Mouse (Mus musculus): ENCODE measurements around the gene Arpc3. TPM values are rescaled to one million over a fixed set of nuclear protein-coding genes. Genes with fewer than 3 reads are reported as not detected.
A peak's percentile ranks its signal among the peaks of the same experiment; 100 is the strongest.

Gene Arpc3
- total RNA-seq (2021), result 100 to 1,000 TPM; 261 to 275 TPM
- long read RNA-seq, experiment 1, transcript Arpc3-202 (7 exons, 899 nt), result major isoform, 7 of 15 reads
- long read RNA-seq, experiment 1, partial matches to known transcripts, result 7 of 15 reads
- long read RNA-seq, experiment 1, other reads (novel, unspliced or antisense), result 0 of 15 reads
- long read RNA-seq, experiment 2, transcript Arpc3-202 (7 exons, 899 nt), result major isoform, 13 of 21 reads
- long read RNA-seq, experiment 2, partial matches to known transcripts, result 8 of 21 reads
- long read RNA-seq, experiment 2, other reads (novel, unspliced or antisense), result 0 of 21 reads

- DNase-seq (ENCODE audit: low spot score in 2 of 2), result peak; percentile 92 to 94
- H3K27ac ChIP-seq, result peak within 1 kb of the TSS; percentile 96
- peak; percentile 91 for TF ChIP-seq CTCF (conservative IDR thresholded peaks at IDR 0.05)
- H3K4me3 ChIP-seq, result peak within 1 kb of the TSS; percentile 95
These were observed at the start of gene Arpc3 for GRCm38 (mm10) chr5:122391786-122392180. Arpc3 (plus strand) TSS chr5:122391878.

GRCm38 (mm10) chr5:122342874-122343273 lies 48.8 kb upstream of the Arpc3 start:
- H3K4me3 ChIP-seq, result no peak overlapping the region
- no peak for TF ChIP-seq CTCF (conservative IDR thresholded peaks at IDR 0.05)
- no peak overlapping the region for H3K27ac ChIP-seq
- no peak for DNase-seq (ENCODE audit: low spot score in 2 of 2)

- DNase-seq (ENCODE audit: low spot score in 2 of 2), result no peak
- TF ChIP-seq CTCF (conservative IDR thresholded peaks at IDR 0.05), result no peak
- H3K4me3 ChIP-seq, result no peak overlapping the region
- H3K27ac ChIP-seq, result no peak overlapping the region
These were observed 47.9 kb upstream of the Arpc3 start for GRCm38 (mm10) chr5:122343768-122344167.

GRCm38 (mm10) chr5:122344260-122344659 lies 47.4 kb upstream of the Arpc3 start:
- Histone ChIP-seq H3K4me3 (no peak overlapping the region), H3K27ac (no peak overlapping the region)
- peak; percentile 58 to 82 for DNase-seq (ENCODE audit: low spot score in 2 of 2)
- TF ChIP-seq CTCF (conservative IDR thresholded peaks at IDR 0.05), result peak; percentile 93

GRCm38 (mm10) chr5:122345777-122346176 lies 45.9 kb upstream of the Arpc3 start:
- DNase-seq (ENCODE audit: low spot score in 2 of 2), result no peak
- H3K4me3 ChIP-seq, result no peak overlapping the region
- H3K27ac ChIP-seq, result no peak overlapping the region
- TF ChIP-seq CTCF (conservative IDR thresholded peaks at IDR 0.05), result peak; percentile 57

GRCm38 (mm10) chr5:122353807-122354491 lies 37.7 kb upstream of the Arpc3 start, which contains the start of the genes Rad9b and Vps29:
Rad9b (minus strand) TSS chr5:122354233.
Vps29 (plus strand) TSS chr5:122354369.
- DNase-seq (ENCODE audit: low spot score in 2 of 2), result peak; percentile 96 to 99
- H3K27ac ChIP-seq, result peak within 1 kb of the TSS; percentile 94
- no peak for TF ChIP-seq CTCF (conservative IDR thresholded peaks at IDR 0.05)
- peak within 1 kb of the TSS; percentile 87 for H3K4me3 ChIP-seq

GRCm38 (mm10) chr5:122354492-122355067 lies 37.1 kb upstream of the Arpc3 start:
- 0 out of 2 replicates have a peak, but pooled peaks have one; percentile 23 for TF ChIP-seq CTCF (conservative IDR thresholded peaks at IDR 0.05)
- H3K27ac ChIP-seq, result peak overlapping the region; percentile 91
- no peak for DNase-seq (ENCODE audit: low spot score in 2 of 2)
- peak overlapping the region; percentile 87 for H3K4me3 ChIP-seq

- peak within 1 kb of the TSS; percentile 98 for H3K27ac ChIP-seq
- DNase-seq (ENCODE audit: low spot score in 2 of 2), result no peak
- peak within 1 kb of the TSS; percentile 68 for H3K4me3 ChIP-seq
- TF ChIP-seq CTCF (conservative IDR thresholded peaks at IDR 0.05), result no peak
These were observed 20.0 kb upstream of the Arpc3 start, which contains the start of gene Gpn3 for GRCm38 (mm10) chr5:122371591-122372191. Gpn3 (plus strand) TSS chr5:122371876.

- no peak for TF ChIP-seq CTCF (conservative IDR thresholded peaks at IDR 0.05)
- H3K4me3 ChIP-seq, result peak within 1 kb of the TSS; percentile 68
- H3K27ac ChIP-seq, result peak within 1 kb of the TSS; percentile 98
- DNase-seq (ENCODE audit: low spot score in 2 of 2), result peak; percentile 99 to 100
These were observed 19.4 kb upstream of the Arpc3 start, which contains the start of gene Fam216a for GRCm38 (mm10) chr5:122372192-122372769. Fam216a (minus strand) TSS chr5:122372364.

- no peak for DNase-seq (ENCODE audit: low spot score in 2 of 2)
- TF ChIP-seq CTCF (conservative IDR thresholded peaks at IDR 0.05), result no peak
- peak overlapping the region; percentile 68 for H3K4me3 ChIP-seq
- peak overlapping the region; percentile 98 for H3K27ac ChIP-seq
These were observed 18.8 kb upstream of the Arpc3 start for GRCm38 (mm10) chr5:122372878-122373277.

GRCm38 (mm10) chr5:122377101-122377833 lies 14.4 kb upstream of the Arpc3 start:
- Histone ChIP-seq H3K27ac (no peak overlapping the region), H3K4me3 (no peak overlapping the region)
- no peak for DNase-seq (ENCODE audit: low spot score in 2 of 2)
- no peak for TF ChIP-seq CTCF (conservative IDR thresholded peaks at IDR 0.05)

- no peak overlapping the region for H3K4me3 ChIP-seq
- TF ChIP-seq CTCF (conservative IDR thresholded peaks at IDR 0.05), result no peak
- no peak for DNase-seq (ENCODE audit: low spot score in 2 of 2)
- H3K27ac ChIP-seq, result no peak overlapping the region
These were observed 13.5 kb upstream of the Arpc3 start for GRCm38 (mm10) chr5:122378171-122378570.

Measured in layer of hippocampus, adult 2 months (tissue).